Comparison of ENCODE assay signal across 7 mouse cellular contexts in genomic region chr9:108491286-108491580, GRCm38 (mm10). TPM values are rescaled to one million over a fixed set of nuclear protein-coding genes. Genes with fewer than 3 reads are reported as not detected.
DNase-seq lines count a peak whose midpoint lies in the region; ATAC-seq and TF ChIP-seq lines count a peak whose summit lies in the region.

No protein-coding gene starts in this region.

- peak overlapping the region; percentile 94 for H3K27ac ChIP-seq in lung, embryonic 14.5 days (ENCODE audit: low read depth)
- H3K27ac ChIP-seq in embryonic fibroblast, embryonic 13.5 days (ENCODE audit: insufficient read depth, low read length), result peak overlapping the region; percentile 95
- H3K27ac ChIP-seq in limb, embryonic 13.5 days, result peak overlapping the region; percentile 95
- peak overlapping the region; percentile 84 for H3K27ac ChIP-seq in small intestine, adult 2 months (ENCODE audit: insufficient read depth, low read depth, low read length)

- H3K9ac ChIP-seq in lung, embryonic 14.5 days, result peak overlapping the region; percentile 88
- peak overlapping the region; percentile 97 for H3K9ac ChIP-seq in limb, embryonic 13.5 days

- H3K9me3 ChIP-seq in lung, embryonic 14.5 days (ENCODE audit: low read depth, low read length), result no peaks in the 10 kb centered on the region
- H3K9me3 ChIP-seq in limb, embryonic 13.5 days, result no peaks in the 10 kb centered on the region

- peaks cover 5% of the 10 kb centered on the region; the same call in 1 of the 2 replicates for H3K4me1 ChIP-seq in lung, embryonic 14.5 days (ENCODE audit: insufficient read depth)
- no peaks in the 10 kb centered on the region for H3K4me1 ChIP-seq in embryonic fibroblast, embryonic 13.5 days (ENCODE audit: control insufficient read depth, insufficient read depth, low read length)
- H3K4me1 ChIP-seq in limb, embryonic 13.5 days, result peaks cover 26% of the 10 kb centered on the region
- H3K4me1 ChIP-seq in small intestine, adult 2 months (ENCODE audit: control insufficient read depth, insufficient read depth, insufficient read length, low read length), result peaks cover 13% of the 10 kb centered on the region

- H3K36me3 ChIP-seq in lung, embryonic 14.5 days (ENCODE audit: insufficient read depth), result peaks cover 84% of the 10 kb centered on the region
- peaks cover 81% of the 10 kb centered on the region for H3K36me3 ChIP-seq in limb, embryonic 13.5 days
- H3K36me3 ChIP-seq in small intestine, adult 2 months (ENCODE audit: control insufficient read depth, insufficient read depth, low read length), result peaks cover 34% of the 10 kb centered on the region

- no peak for ATAC-seq in lung, embryonic 14.5 days (ENCODE audit: insufficient read depth)
- ATAC-seq in limb, embryonic 13.5 days (ENCODE audit: low FRiP score, low read depth), result no peak

- peak overlapping the region; percentile 79 for H3K4me3 ChIP-seq in lung, embryonic 14.5 days (ENCODE audit: low read depth, low read length)
- H3K4me3 ChIP-seq in embryonic fibroblast, embryonic 13.5 days (ENCODE audit: insufficient read depth, low read length), result peak overlapping the region; percentile 97
- peak overlapping the region; percentile 98 for H3K4me3 ChIP-seq in limb, embryonic 13.5 days
- H3K4me3 ChIP-seq in small intestine, adult 2 months (ENCODE audit: low read depth, low read length), result peak overlapping the region; percentile 94

- no peaks in the 10 kb centered on the region for H3K27me3 ChIP-seq in lung, embryonic 14.5 days (ENCODE audit: insufficient read depth, low read length)
- H3K27me3 ChIP-seq in limb, embryonic 13.5 days, result no peaks in the 10 kb centered on the region
- H3K27me3 ChIP-seq in small intestine, adult 2 months (ENCODE audit: control insufficient read depth, insufficient read depth, low read length), result no peaks in the 10 kb centered on the region

- H3K4me2 ChIP-seq in lung, embryonic 14.5 days, result peak overlapping the region; percentile 90
- peak overlapping the region; percentile 95 for H3K4me2 ChIP-seq in limb, embryonic 13.5 days (replicated peaks)

- DNase-seq in lung, embryonic 14.5 days, result no peak
- no peak for DNase-seq in lung, postnatal 10 days
- DNase-seq in embryo, embryonic 10 days (ENCODE audit: low spot score), result no peak
- no peak for DNase-seq in layer of hippocampus, adult 8-10 months (ENCODE audit: low spot score in 2 of 2)

- 8% methylated on average over 12 of the region's 12 CpGs for WGBS in lung, embryonic 14.5 days
- WGBS in limb, embryonic 13.5 days, result 7% methylated on average over 12 of the region's 12 CpGs
- WGBS in small intestine, adult 2 months, result under 1% methylated on average over 12 of the region's 12 CpGs

- TF ChIP-seq POLR2A in embryonic fibroblast, embryonic 13.5 days (IDR thresholded peaks at IDR 0.05; ENCODE audit: low read depth, low read length), result no peak
- no peak for TF ChIP-seq POLR2A in small intestine, adult 2 months (IDR thresholded peaks at IDR 0.05; ENCODE audit: low read depth, low read length)

- no peak for TF ChIP-seq CTCF in lung, embryonic 14.5 days (IDR thresholded peaks at IDR 0.05; ENCODE audit: low read depth)
- TF ChIP-seq CTCF in embryonic fibroblast, embryonic 13.5 days (IDR thresholded peaks at IDR 0.05; ENCODE audit: borderline replicate concordance, insufficient read depth, low read length), result no peak
- TF ChIP-seq CTCF in small intestine, adult 2 months (IDR thresholded peaks at IDR 0.05; ENCODE audit: extremely low read depth, insufficient read length, insufficient replicate concordance, low read depth, low read length), result no peak

RNA-seq across cellular contexts. Expression of gene Usp19, which starts 0.8 kb away (rescaled TPM):
- 56.9 and 63.3 TPM in 2 replicates for polyA plus RNA-seq in lung, embryonic 14.5 days (2014; fragmentation: Nextera tagmentation; extraction: Ambion mirVana)
- polyA plus RNA-seq in embryonic fibroblast, embryonic 13.5 days (2011; ENCODE audit: insufficient read length, low read depth, missing spikeins), result 77.0 and 80.7 TPM in 2 replicates
- polyA plus RNA-seq in limb, embryonic 13.5 days (2015; fragmentation: Nextera tagmentation; extraction: Ambion mirVana), result 68.3 and 75.9 TPM in 2 replicates
- polyA plus RNA-seq in small intestine, adult 2 months (2012; rRNA removed), result 48.5 and 84.5 TPM in 2 replicates
- total RNA-seq in layer of hippocampus, adult 8-10 months (2022), result 100 to 1,000 TPM; 144 to 189 (median 157) TPM

RNA-seq across cellular contexts. Expression of gene Lamb2, which starts 11.7 kb away (rescaled TPM):
- 47.9 and 48.6 TPM in 2 replicates for polyA plus RNA-seq in lung, embryonic 14.5 days (2014; fragmentation: Nextera tagmentation; extraction: Ambion mirVana)
- polyA plus RNA-seq in embryonic fibroblast, embryonic 13.5 days (2011; ENCODE audit: insufficient read length, low read depth, missing spikeins), result 118 and 152 TPM in 2 replicates
- polyA plus RNA-seq in limb, embryonic 13.5 days (2015; fragmentation: Nextera tagmentation; extraction: Ambion mirVana), result 47.1 and 62.6 TPM in 2 replicates
- 22.3 and 23.3 TPM in 2 replicates for polyA plus RNA-seq in small intestine, adult 2 months (2012; rRNA removed)
- 10 to 100 TPM; 28.9 to 46.8 (median 34.7) TPM for total RNA-seq in layer of hippocampus, adult 8-10 months (2022)

RNA-seq across cellular contexts. Expression of gene Qars, which starts 16.3 kb away (rescaled TPM):
- 97.1 and 97.7 TPM in 2 replicates for polyA plus RNA-seq in lung, embryonic 14.5 days (2014; fragmentation: Nextera tagmentation; extraction: Ambion mirVana)
- polyA plus RNA-seq in embryonic fibroblast, embryonic 13.5 days (2011; ENCODE audit: insufficient read length, low read depth, missing spikeins), result 261 and 263 TPM in 2 replicates
- polyA plus RNA-seq in limb, embryonic 13.5 days (2015; fragmentation: Nextera tagmentation; extraction: Ambion mirVana), result 108 and 111 TPM in 2 replicates
- polyA plus RNA-seq in small intestine, adult 2 months (2012; rRNA removed), result 110 and 340 TPM in 2 replicates
- 10 to 100 TPM; 84.0 to 96.5 (median 89.4) TPM for total RNA-seq in layer of hippocampus, adult 8-10 months (2022)

RNA-seq across cellular contexts. Expression of gene Qrich1, which starts 25.4 kb away (rescaled TPM):
- polyA plus RNA-seq in lung, embryonic 14.5 days (2014; fragmentation: Nextera tagmentation; extraction: Ambion mirVana), result 139 and 145 TPM in 2 replicates
- polyA plus RNA-seq in embryonic fibroblast, embryonic 13.5 days (2011; ENCODE audit: insufficient read length, low read depth, missing spikeins), result 113 and 133 TPM in 2 replicates
- polyA plus RNA-seq in limb, embryonic 13.5 days (2015; fragmentation: Nextera tagmentation; extraction: Ambion mirVana), result 134 and 137 TPM in 2 replicates
- polyA plus RNA-seq in small intestine, adult 2 months (2012; rRNA removed), result 38.4 and 76.2 TPM in 2 replicates
- 100 to 1,000 TPM; 141 to 150 (median 146) TPM for total RNA-seq in layer of hippocampus, adult 8-10 months (2022)

RNA-seq across cellular contexts. Expression of gene Klhdc8b, which starts 29.9 kb away (rescaled TPM):
- polyA plus RNA-seq in lung, embryonic 14.5 days (2014; fragmentation: Nextera tagmentation; extraction: Ambion mirVana), result 46.4 and 46.7 TPM in 2 replicates
- 6.5 and 8.3 TPM in 2 replicates for polyA plus RNA-seq in embryonic fibroblast, embryonic 13.5 days (2011; ENCODE audit: insufficient read length, low read depth, missing spikeins)
- polyA plus RNA-seq in limb, embryonic 13.5 days (2015; fragmentation: Nextera tagmentation; extraction: Ambion mirVana), result 37.8 and 38.9 TPM in 2 replicates
- polyA plus RNA-seq in small intestine, adult 2 months (2012; rRNA removed), result 13.4 and 19.7 TPM in 2 replicates
- 10 to 100 TPM; 22.0 to 32.0 (median 24.2) TPM for total RNA-seq in layer of hippocampus, adult 8-10 months (2022)
